Mouse (Mus musculus) fat pad, adult 2 months (tissue): ENCODE data around the gene Bri3bp.
A peak's percentile ranks its signal among the peaks of the same experiment; 100 is the strongest.
"Not testable (repeated sequence)": the region's sequence is repeated elsewhere in the genome, so short reads cannot be mapped to it uniquely, and the experiment has no call there.

Source experiments
- DNase-seq: peaks from one replicate; pipeline ENCODE4 v3.0.0-alpha.2; 2011; ENCODE audit warnings: low read depth, low spot score; ENCODE audit errors: extremely low read depth

The Bri3bp gene

DNA sequence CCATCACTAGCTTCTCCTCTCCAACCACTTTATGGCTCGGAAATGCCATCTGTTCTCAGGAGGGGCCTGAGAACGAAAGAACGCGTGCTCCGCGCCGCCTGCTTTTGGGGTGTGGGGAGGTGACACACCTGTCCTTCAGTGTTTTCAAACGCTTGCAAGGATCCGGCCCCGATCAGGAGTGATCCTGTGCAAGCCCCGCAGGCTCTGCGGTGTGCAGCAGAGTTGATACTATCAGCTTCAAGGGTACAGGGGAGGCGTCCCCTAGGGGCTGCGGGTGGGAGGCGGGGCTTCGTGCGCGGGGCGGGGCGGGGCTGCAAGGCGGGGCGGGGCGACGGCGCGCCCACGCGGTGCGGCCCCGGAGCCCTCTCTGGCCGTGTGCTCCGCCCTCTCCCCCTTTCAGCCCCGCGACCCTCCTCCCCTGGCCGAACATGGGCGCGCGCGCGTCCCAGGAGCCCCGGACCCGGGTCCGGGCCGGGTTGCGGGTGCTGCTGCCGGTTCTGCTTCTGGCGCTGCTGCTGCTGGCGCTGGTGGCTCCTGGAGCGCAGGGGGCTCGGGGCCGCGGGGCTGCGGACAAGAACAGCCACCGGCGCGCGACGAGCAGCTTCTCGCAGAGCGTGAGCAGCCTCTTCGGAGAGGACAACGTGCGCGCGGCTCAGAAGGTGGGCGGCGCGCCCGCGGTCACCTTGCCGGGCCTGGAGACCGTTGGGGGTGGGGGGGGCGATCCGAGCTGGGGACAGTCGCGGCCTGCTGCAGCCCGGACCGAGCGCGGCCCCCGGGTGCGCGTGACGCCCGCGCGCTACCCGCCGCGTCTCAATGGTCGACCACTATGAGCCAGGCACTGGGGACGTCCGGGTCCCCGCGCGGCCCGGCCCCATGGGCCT lies at the start of gene Bri3bp:
Bri3bp (plus strand) TSS at position 335 of the 881 bp plus-strand sequence.
- no peak for DNase-seq

DNA sequence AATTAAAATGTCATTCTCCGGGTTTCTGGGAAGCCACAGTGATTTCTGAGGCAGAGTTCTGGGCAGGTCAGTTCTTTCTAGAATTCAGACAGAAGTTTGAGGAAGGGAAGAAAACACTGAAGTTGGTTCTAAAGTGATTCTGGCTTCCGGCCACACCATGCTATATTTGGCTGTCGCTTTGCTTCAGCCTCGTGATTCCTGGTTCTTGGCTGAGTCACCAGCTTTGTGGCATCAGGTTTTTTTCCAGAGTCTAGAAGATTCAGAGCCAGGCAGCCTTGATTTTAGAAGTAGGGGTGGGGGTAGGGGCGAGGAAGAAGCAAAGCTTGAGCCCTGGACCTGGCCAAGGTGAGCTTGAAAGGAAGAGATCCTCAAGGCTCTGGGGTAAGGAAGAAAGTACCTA lies 49.8 kb upstream of the Bri3bp start:
- no peak for DNase-seq

DNA sequence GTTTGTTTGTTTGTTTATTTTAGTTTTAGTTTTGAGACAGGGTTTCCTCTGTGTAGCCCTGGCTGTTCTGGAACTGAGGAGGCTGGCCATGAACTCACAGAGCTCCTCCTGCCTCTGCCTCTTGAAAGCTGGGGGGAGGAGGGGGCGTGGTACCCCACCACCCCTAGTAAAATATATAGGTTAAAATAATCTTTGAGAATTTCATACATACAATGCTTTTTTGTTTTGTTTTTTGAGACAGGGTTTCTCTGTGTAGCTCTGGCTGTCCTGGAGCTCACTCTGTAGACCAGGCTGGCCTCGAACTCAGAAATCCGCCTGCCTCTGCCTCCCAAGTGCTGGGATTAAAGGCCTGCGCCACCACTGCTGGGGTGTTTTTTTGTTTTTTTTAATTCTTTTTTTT lies 49.2 kb upstream of the Bri3bp start:
- not testable (repeated sequence) for DNase-seq

GRCm38 (mm10) chr5:125392618-125392976 lies 48.8 kb upstream of the Bri3bp start:
- no peak for DNase-seq

GRCm38 (mm10) chr5:125392977-125393621 lies 48.3 kb upstream of the Bri3bp start:
- peak; percentile 95 for DNase-seq

DNA sequence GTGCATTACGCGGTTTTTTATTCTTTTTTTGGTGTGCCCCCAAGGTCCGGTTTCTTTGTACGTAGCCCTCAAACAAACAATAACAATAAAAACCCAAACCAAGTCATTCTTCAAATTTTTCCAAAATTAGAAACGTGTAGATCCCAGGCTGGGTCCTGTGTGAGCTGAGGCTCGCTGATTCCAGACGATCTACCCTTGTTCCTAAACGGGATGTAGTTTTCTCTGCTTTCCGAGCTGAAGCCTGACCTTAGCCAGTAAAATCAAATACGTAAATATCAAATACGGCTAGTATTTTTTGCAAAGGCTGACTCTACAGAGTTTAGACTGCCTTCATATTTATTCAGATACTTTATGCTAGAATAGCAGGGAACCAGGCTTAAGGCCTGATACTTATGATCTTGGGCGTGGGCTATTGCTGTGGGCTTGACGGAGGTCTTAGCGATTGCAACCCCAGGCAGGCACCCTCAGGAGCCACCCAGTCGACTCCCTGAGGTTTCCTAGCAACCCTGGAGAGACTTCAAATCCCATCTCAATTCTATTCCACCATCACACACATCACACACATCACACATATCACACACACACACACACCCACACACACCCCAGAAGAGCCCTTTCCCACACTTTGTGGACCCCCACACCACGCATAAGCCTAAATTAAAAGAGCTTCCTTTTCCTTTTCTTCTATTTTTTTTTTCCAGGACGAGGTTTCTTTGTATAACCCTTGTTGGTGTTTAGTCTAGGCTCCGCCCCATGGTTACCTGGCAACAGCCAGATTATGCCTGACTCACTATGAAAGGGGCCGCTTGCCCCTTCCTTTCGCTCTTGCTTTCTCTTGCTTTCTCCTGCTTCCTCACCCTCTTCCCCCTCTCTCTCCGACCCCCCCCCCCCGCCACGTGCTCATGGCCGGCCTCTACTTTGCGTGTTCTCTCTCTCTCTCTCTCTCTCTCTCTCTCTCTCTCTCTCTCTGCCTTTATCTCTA lies 47.5 kb upstream of the Bri3bp start:
- no peak for DNase-seq

- no peak for DNase-seq
Observed at GRCm38 (mm10) chr5:125395008-125395407, 46.4 kb upstream of the Bri3bp start.

- no peak for DNase-seq
Observed at GRCm38 (mm10) chr5:125400903-125401302, 40.5 kb upstream of the Bri3bp start.

GRCm38 (mm10) chr5:125402476-125402875 lies 38.9 kb upstream of the Bri3bp start:
- DNase-seq = no peak

GRCm38 (mm10) chr5:125402991-125403390 lies 38.4 kb upstream of the Bri3bp start:
- no peak for DNase-seq

DNA sequence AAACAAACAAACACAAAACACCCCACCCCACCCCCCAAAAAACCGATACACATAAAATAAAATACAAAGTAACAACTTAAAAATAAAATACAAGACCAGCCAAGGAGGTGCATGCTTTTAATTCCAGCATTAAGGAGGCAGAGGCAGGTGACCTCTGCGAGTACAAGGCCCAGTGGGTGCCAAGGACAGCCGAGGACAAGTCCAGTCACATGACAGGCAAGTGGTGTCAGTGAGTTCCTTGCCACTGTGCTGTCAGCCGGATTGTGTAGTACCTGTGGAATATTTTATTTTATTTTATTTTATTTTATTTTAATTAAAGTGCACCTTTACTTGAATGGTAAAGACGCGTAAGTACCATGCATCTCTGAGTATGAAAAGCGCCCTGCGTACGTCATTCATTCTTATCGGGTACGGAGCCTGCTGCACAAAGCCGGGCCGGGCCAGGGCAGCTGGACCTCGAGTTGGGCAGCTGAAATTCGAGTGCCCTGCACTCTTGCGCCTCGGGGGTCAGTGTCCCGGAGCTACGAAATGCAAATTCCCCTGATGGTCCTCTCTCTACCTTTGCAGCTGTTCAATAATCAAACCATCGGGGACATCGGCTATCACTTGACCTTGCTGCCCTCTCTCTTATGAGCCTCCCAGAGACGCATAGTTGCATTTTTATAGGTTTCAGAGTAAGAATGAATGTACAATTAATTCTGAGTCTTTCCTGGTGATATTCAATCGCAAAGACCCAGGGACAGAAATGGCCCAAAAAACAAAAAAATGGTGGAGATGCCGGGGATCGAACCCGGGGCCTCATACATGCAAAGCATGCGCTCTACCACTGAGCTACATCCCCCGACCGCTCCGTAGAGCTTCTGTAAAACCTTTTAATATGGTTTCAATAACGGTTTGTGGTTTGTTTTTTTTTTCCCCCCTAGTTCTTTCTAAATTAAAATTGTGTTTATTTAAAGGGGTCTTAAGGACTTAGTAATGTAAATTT lies 37.6 kb upstream of the Bri3bp start:
- DNase-seq = no peak

DNA sequence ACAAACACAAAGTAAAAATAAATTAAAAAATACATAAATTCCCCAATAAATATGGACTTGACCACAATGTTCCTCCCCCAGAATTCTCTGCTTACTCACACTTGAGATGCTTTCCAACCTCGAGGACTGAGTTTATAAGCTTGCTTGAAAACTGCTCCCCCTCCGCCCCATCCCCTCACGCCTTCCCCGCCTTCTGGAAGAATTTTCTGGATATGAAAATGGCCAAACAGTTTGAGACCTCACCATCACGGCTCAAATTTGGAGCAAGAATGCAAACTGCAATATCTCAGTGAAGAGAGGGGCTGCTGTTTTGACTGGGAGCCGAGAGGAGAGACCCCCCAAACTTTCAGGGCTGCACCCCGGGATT lies 36.8 kb upstream of the Bri3bp start:
- DNase-seq = no peak

- no peak for DNase-seq
Observed at GRCm38 (mm10) chr5:125404903-125405545, 36.3 kb upstream of the Bri3bp start.

- DNase-seq = no peak
Observed at GRCm38 (mm10) chr5:125405546-125406248, 35.7 kb upstream of the Bri3bp start.

GRCm38 (mm10) chr5:125406322-125407016 lies 34.9 kb upstream of the Bri3bp start:
- no peak for DNase-seq

- DNase-seq = no peak
Observed at GRCm38 (mm10) chr5:125407020-125407830, 34.1 kb upstream of the Bri3bp start.

- no peak for DNase-seq
Observed at GRCm38 (mm10) chr5:125407910-125408575, 33.3 kb upstream of the Bri3bp start.
